Mouse (Mus musculus) skeletal muscle tissue, adult 2 months (tissue): ENCODE data around the gene Mrpl21.

ENCODE experiments used
- DNase-seq: peaks from one replicate; pipeline ENCODE4 v3.0.0-alpha.2; 2012; ENCODE audit warnings: low read depth, low spot score

The Mrpl21 gene

DNA sequence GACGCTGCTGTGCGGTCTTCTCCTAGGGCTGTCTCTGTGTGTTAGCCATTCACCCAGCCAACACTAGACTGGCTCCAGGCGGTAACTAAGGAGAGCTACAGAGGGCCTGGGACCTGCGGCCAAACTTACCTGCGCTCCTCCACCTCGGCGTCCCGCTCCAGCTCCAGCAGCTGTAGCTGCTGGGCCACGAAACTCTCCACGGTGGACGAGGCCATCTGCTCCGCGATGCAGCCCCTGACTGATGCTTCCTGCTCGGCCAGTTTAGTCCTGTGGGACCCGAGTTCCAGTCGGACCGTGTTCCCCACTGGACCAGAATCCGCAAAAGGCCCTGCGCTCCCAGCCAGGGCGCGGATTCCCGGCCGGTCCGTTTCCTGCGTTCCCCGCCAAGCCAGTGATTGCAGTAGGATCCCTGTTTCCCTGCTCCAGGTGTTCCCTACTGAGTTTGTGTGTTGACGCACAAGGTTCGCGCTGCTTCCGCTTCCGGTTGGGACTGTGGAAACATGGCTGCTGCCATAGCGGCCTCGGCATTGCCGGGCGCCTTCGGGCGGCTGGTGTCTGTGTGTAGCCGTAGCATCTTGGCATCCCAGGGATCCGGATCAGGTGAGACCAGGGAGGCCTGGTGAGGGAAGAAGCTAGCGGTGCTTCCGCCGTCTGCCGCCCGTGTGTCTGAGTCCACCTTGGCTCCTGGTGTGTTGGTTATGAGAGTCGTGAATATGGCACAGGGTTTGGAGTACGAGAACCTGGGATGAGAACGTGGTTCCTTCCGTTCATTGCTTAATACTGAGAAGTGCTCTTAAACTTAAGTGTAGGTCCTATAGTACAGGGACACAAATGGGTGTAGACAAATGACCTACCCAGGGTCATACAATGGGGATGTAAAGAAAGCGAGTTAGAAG, at the start of gene Mrpl21, which contains the start of gene Ighmbp2:
Gene Mrpl21 (plus strand): TSS at position 330 of the 896 bp plus-strand sequence.
Gene Ighmbp2 (minus strand): TSS at position 446 of the 896 bp plus-strand sequence.
- DNase-seq: peak; percentile 80

DNA sequence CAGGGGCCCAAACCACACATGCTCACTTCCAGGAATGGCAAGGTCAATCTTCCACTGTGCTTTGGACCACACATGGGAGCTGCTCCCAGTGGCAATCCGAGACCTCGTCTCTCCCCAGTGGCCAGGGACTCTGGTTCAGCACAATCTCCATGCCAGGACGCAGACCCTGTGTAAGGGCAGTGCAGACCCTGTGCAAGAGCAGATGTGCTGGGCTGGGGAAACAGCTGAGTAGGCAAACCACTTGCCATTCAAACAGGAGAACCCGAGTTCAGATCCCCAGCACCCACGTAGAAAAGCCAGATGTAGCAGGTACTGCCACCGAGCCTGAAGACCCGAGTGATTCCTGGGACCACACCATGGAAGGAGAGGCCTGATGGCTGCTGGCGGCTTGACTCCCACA, 22.7 kb upstream of the Mrpl21 start:
- DNase-seq: no peak

DNA sequence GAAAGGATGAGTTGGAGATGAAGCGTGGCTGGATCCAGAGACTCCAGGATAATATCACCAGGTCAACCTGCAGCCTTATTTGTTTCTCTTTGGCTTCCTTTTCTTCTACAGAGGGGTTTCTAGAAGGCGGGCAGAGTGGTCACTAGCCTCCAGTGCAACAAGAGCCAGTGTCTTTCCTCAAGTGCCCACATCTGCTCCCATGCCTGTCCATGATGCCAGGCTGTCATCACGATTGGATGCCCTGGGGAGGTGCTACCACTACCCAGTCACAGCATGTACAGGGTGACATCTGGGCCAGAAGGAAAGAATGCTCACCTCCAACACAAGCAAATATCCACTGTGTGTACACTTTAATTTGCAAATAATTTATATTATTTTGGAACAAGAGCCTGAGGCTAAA, 22.1 kb upstream of the Mrpl21 start:
- DNase-seq: no peak

- no peak for DNase-seq
Measured at GRCm38 (mm10) chr19:3261336-3261735, 21.4 kb upstream of the Mrpl21 start.

DNA sequence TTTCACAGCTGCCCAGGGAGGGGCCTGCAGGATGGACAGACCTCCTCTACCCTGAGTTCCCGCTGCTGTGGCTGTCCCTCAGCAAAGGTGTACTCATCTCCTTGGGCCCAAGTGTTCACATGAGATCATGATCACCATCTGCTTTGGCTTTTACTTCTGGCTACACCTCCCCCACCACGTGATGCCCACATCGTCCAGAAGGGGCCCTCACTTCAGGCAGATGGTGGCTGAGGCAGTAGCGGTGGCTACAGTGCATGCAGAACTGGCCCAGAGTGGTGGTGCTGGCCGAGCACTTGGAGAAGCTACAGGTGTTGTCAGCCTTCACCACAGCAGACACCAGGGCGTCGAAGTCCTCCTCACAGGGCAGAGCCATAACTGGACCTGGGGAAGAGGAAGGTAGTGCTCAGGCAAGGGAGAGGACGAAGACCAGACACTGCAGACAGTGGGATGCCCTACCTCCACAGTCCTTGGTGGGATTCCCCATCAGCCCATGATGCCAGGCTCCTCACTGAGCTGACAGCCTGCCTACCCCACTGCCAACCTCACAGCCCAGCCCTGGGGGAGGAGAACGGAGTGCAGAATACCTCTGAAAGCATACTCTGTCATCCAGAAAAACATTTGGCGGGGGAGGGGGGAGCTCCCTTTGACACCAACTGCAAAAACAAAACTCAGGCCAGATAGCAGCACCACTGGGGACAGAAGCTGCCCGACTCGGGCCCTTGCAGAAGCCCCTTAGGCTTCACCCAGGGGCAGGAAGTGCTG, 20.8 kb upstream of the Mrpl21 start:
- DNase-seq: no peak

DNA sequence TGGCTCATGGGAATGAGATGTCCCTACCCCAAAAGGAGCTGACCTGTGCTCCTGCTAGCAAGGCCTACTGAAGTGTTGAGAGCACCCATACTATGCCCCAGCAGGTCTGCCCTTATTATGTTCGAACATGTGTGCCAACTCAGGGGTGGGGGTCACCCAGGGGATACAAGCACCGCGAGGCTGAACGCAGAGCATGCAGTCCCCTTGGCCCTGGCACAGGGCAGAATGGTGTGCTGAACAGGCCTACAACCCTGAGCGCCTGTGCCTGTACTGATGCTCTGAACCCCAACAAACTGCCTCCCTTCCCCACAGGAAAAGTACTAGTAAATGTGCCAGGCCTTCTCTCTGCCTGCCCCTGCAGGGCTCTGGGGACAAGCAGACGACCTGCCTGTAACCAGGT, 18.4 kb upstream of the Mrpl21 start:
- no peak for DNase-seq

- no peak for DNase-seq
Measured at GRCm38 (mm10) chr19:3265180-3265579, 17.5 kb upstream of the Mrpl21 start.

GRCm38 (mm10) chr19:3266136-3266535, 16.6 kb upstream of the Mrpl21 start:
- DNase-seq: no peak

DNA sequence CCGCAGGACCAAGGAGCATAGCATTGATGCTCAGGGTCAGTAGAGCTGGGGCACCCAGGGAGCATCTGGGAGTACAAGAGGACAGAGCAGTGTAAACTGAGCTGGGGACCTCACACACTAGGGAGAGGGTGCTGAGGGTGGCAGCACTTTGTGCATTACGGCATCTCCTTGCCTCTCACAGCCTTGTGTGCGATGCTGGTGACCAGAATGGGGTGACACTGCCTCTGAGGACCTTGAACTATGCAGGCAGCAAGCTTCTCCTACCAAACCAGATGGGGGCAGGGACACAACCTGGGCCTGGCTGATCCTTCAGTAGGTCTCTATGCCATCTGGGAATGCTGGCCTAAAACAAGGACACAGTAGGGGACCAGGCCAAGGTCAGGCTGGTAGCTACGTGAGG, 16.0 kb upstream of the Mrpl21 start:
- no peak for DNase-seq

DNA sequence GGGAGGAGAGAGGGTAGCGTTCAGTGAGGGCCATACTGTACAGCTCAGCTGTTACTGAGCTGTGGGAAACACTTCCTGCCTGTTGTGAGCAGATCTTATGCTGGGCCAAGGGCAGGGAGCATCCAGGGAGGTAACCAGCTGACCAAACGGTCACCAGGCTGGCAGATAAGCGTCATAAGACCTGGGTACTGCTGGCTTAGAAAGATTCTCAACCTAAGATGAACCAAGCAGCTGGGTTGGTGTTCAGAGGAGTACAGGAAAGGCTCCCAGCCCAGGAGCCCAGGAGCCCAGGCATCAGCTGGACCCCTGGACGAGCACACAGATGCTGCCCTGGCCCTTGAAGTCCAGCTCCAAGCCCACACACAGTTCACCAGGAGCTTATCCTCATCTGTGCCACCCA, 15.4 kb upstream of the Mrpl21 start:
- DNase-seq: no peak

- no peak for DNase-seq
Measured at GRCm38 (mm10) chr19:3268218-3268980, 14.3 kb upstream of the Mrpl21 start.

DNA sequence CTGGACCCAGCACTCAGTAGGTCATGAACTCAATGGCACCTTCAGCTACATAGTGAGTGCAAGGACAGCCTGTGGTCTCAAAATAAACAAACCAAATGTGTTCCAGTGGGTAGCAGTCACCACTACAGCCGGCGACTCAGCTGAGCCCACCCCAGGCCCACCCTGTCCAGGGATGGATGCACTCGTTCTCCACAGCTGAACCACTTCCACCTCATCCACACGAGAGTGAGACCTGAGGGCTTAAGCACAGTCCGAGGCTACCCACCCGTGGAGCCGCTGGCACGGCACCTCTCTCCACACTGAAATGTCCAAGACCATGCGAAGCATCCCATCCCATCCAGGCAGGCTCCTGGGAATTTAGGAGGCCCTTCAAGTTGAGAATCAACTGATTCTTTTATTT, 13.4 kb upstream of the Mrpl21 start:
- DNase-seq: no peak

DNA sequence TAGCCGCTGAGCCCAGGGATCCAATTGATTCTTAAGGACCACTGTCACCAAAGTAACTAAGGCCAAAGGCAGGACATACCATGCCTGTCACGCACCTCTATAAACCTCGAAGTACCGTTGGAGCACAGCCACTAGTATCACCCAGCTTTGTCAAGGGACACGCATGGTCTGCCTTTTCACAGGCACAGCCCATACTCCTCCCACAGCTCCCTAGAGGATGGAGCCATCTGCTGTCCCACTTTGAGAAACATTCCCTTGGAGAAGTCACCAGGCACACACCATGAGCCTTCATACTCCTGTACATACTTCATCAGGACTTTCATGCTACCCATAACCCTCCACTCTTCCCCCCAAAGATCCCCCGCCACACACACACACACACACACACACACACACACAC, 12.9 kb upstream of the Mrpl21 start:
- DNase-seq: no peak

- DNase-seq: no peak
Measured at GRCm38 (mm10) chr19:3271366-3271765, 11.3 kb upstream of the Mrpl21 start.

DNA sequence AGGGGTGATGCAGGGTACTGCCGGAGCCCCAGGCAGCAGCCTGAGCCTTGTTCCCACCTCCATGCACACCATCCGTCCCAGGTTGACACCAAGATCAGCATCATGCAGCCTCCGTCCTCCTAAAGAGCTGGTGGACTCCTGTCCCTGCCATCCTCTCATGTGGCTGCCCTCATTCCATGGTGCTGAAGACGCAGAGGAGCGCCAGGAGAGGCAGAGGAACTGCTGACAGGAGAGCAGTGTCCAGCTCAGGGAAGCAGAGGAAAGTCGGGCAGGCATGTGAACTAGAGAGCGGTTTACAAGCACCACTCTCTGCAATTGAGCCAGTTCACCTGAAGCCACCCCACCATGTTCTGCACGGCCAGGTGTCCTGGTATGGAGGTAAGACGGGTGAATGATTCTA, 9.4 kb upstream of the Mrpl21 start:
- DNase-seq: no peak

GRCm38 (mm10) chr19:3275744-3276365, 6.8 kb upstream of the Mrpl21 start:
- DNase-seq: no peak

GRCm38 (mm10) chr19:3281886-3282285, 815 bp upstream of the Mrpl21 start:
- no peak for DNase-seq

- no peak for DNase-seq
Measured at GRCm38 (mm10) chr19:3289006-3289405, 6.3 kb downstream of the Mrpl21 start.

GRCm38 (mm10) chr19:3292028-3292427, 9.3 kb downstream of the Mrpl21 start:
- DNase-seq: peak; percentile 42

DNA sequence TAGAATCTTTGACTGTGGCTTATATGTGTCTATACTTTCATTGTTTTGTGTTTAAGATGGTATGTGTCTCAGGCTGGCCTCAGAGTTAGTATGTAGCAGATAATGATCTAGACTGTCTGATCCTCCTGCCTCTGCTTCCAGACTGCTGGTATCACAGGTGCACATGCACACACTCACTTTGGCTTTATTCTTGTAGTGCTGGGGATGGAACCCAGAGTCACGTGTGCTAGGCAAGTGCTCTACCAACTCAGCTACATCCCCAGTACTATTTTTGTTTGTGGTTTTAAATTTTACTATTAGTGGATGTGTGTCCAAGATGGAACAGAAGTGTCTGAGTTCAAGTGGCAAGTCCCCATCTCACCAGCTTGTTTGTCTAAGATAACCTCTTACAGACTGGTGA, 10.3 kb downstream of the Mrpl21 start:
- DNase-seq: no peak

GRCm38 (mm10) chr19:3295245-3295644, 12.5 kb downstream of the Mrpl21 start:
- no peak for DNase-seq

DNA sequence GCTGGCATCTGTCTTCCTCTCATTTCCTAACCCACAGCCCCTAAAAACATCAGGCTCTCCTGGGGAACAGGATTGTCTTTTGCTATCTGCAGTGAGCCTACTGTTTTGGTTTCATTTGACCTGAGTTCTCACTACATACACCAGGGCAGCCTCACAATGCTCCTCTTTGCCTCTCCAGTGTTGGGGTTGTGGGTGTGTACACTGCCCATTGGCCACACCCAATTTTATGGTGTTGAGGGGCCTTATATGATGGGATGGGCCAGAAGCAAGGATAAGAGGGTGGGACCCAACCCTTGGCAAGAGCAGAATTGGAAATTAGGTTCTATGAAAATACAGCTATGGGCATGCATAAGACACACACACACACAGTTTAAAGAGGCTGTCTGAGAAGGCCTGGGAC, 14.3 kb downstream of the Mrpl21 start:
- DNase-seq: no peak
